Mouse (Mus musculus) lung, adult 2 months (tissue): ENCODE data around the gene Thumpd3.

Experiments
- CTCF ChIP-seq: fragments of 200-500 bp; IDR thresholded peaks from 2 replicates; pipeline ENCODE4 v1.5.1; 2011; ENCODE audit warnings: mild to moderate bottlenecking, low read length, control low read depth; ENCODE audit not compliant: insufficient read depth
- POLR2A ChIP-seq: fragments of 200-500 bp; IDR thresholded peaks from 2 replicates; pipeline ENCODE4 v1.6.1; 2011; ENCODE audit warnings: low read depth, mild to moderate bottlenecking, control low read depth, low read length, borderline replicate concordance; ENCODE audit errors: extremely low read depth

- TF ChIP-seq CTCF (no peak), POLR2A (no peak)
These were observed 2.3 kb downstream of the Thumpd3 start for GRCm38 (mm10) chr6:113048371-113048770.
